Mouse (Mus musculus) ES-Bruce4 (cell line): ENCODE measurements around the gene Ppie.

Experiments
- CTCF ChIP-seq: IDR thresholded peaks from one replicate; pipeline ENCODE4 v1.8.1; 2011; ENCODE audit warnings: low read depth, low read length
- EP300 ChIP-seq: IDR thresholded peaks from 2 replicates; pipeline ENCODE4 v1.6.1; 2011; ENCODE audit warnings: low read depth, low read length; ENCODE audit not compliant: insufficient read depth

DNA sequence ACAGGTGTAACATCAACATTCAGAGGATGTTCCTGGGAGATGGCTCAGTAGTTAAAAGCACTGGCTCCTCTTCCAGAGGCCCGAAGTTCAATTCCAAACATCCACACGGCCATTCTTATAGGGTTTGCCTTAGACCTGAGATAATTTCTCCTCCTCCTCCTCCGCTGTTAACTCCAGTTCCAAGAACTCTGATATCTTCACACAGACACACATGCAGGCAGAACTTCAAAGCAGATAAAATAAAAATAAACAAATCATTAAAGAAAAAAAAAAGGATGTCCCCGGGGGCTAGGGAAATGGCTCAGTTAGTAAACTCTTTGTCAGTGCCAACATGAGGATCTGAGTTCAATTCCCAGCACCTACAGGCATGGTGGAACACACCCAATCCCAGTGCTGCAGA is 61.5 kb downstream of the Ppie start:
- TF ChIP-seq CTCF (no peak), EP300 (no peak)
